19 mouse cellular contexts compared by ENCODE assay signal in the genomic region with DNA sequence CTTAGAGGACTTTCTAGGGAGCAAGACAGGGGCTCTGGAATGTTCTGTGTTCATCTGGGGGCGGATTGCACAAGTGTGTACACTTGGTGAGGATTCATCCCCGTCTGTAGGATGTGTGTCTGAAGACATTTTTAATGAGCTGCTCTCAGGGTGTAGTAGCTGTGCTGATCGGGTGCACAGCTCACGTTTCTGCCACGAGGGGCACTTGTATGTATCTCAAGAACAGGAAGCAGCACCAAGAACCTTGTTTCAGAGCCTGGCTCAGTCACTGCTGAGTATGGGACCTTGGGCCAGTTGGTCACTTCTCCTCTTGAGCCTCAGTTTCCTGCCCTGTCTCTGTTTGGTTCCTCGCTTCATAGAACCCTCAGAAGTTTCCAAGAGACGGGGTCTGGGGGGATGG. TPM values are rescaled to one million over a fixed set of nuclear protein-coding genes. Genes with fewer than 3 reads are reported as not detected.
DNase-seq lines count a peak whose midpoint lies in the region; ATAC-seq lines count a peak whose summit lies in the region.
"Had no signal": no experiment of that assay in that cellular context is flagged by ENCODE, and none has a peak within 500 bp of the region (broad histone marks: within the 10 kb centered on the region; RNA-seq: fewer than 3 reads in every experiment).

No protein-coding gene starts in this region.

- peaks cover 11% of the 10 kb centered on the region; the same call in 1 of the 2 replicates for H3K9me3 ChIP-seq in heart, embryonic 12.5 days (replicated peaks)
- no peaks in the 10 kb centered on the region; the same call in 1 of the 2 replicates for H3K9me3 ChIP-seq in lung, embryonic 15.5 days
- H3K9me3 ChIP-seq in lung, embryonic 16.5 days (ENCODE audit: control insufficient read depth, low read length) = 0 out of 2 replicates have a peak, but pooled peaks cover 3% of the 10 kb centered on the region
- peaks cover 6% of the 10 kb centered on the region; the same call in 1 of the 2 replicates for H3K9me3 ChIP-seq in midbrain, embryonic 15.5 days
- H3K9me3 ChIP-seq: hindbrain, embryonic 15.5 days; midbrain, embryonic 13.5 days had no signal

- H3K4me2 ChIP-seq in heart, embryonic 12.5 days = no peak overlapping the region
- H3K4me2 ChIP-seq in lung, embryonic 15.5 days = no peak overlapping the region
- H3K4me2 ChIP-seq in lung, embryonic 16.5 days (ENCODE audit: low read depth, low read length) = no peak overlapping the region
- no peak overlapping the region for H3K4me2 ChIP-seq in midbrain, embryonic 15.5 days
- H3K4me2 ChIP-seq: hindbrain, embryonic 15.5 days; midbrain, embryonic 13.5 days; neural tube, embryonic 12.5 days had no signal

- intact Hi-C loops in heart, postnatal 10 days (cut with DNase I) = loop anchor here (2.0 kb wide), 1 partner anchor 16 kb away; no protein-coding TSS in a partner anchor

- no peaks in the 10 kb centered on the region for H3K27me3 ChIP-seq in heart, embryonic 12.5 days (replicated peaks)
- no peaks in the 10 kb centered on the region for H3K27me3 ChIP-seq in lung, embryonic 15.5 days
- H3K27me3 ChIP-seq in lung, embryonic 16.5 days (ENCODE audit: control insufficient read depth, insufficient read depth, low read depth, low read length) = no peaks in the 10 kb centered on the region
- peaks cover 6% of the 10 kb centered on the region; the same call in 1 of the 2 replicates for H3K27me3 ChIP-seq in midbrain, embryonic 15.5 days (replicated peaks)
- H3K27me3 ChIP-seq: neural tube, embryonic 12.5 days had no signal

- no peak for ATAC-seq in heart, embryonic 12.5 days (ENCODE audit: insufficient number of reproducible peaks, low FRiP score)
- ATAC-seq in lung, embryonic 15.5 days (ENCODE audit: borderline replicate concordance, extremely low read depth, low FRiP score, low TSS enrichment) = no peak
- peak; percentile 26; the same call in 1 of the 2 replicates for ATAC-seq in lung, embryonic 16.5 days (ENCODE audit: low read depth)
- ATAC-seq in inflammation-experienced regulatory T-cells, adult 6 months = no peak
- no peak for ATAC-seq in midbrain, embryonic 15.5 days (replicated peaks)
- ATAC-seq: activated CD4-positive, CD25-positive, alpha-beta regulatory T cell, adult 4 months; forebrain, embryonic 14.5 days; midbrain, embryonic 13.5 days had no signal

- H3K4me1 ChIP-seq in heart, embryonic 12.5 days (replicated peaks) = peaks cover 54% of the 10 kb centered on the region
- H3K4me1 ChIP-seq in lung, embryonic 15.5 days = peaks cover 38% of the 10 kb centered on the region
- H3K4me1 ChIP-seq in lung, embryonic 16.5 days (replicated peaks; ENCODE audit: control insufficient read depth, insufficient read depth, low read length) = peaks cover 31% of the 10 kb centered on the region
- peaks cover 7% of the 10 kb centered on the region for H3K4me1 ChIP-seq in midbrain, embryonic 15.5 days

- no peak overlapping the region for H3K27ac ChIP-seq in heart, embryonic 12.5 days (ENCODE audit: poor library complexity, severe bottlenecking)
- H3K27ac ChIP-seq in lung, embryonic 15.5 days = peak overlapping the region; percentile 77
- H3K27ac ChIP-seq in lung, embryonic 16.5 days (ENCODE audit: low read length) = peak overlapping the region; percentile 83
- H3K27ac ChIP-seq in midbrain, embryonic 15.5 days = no peak overlapping the region
- H3K27ac ChIP-seq: hindbrain, embryonic 15.5 days; liver, embryonic 14.5 days; midbrain, embryonic 13.5 days; neural tube, embryonic 12.5 days had no signal

- WGBS in heart, embryonic 12.5 days = 65% methylated on average over 7 of the region's 7 CpGs
- 41% methylated on average over 7 of the region's 7 CpGs for WGBS in lung, embryonic 15.5 days
- WGBS in lung, embryonic 16.5 days = 49% methylated on average over 7 of the region's 7 CpGs
- 78% methylated on average over 7 of the region's 7 CpGs for WGBS in midbrain, embryonic 15.5 days

- no peaks in the 10 kb centered on the region for H3K36me3 ChIP-seq in heart, embryonic 12.5 days
- no peaks in the 10 kb centered on the region for H3K36me3 ChIP-seq in lung, embryonic 15.5 days
- no peaks in the 10 kb centered on the region for H3K36me3 ChIP-seq in lung, embryonic 16.5 days (ENCODE audit: control insufficient read depth, insufficient read depth, low read length)
- H3K36me3 ChIP-seq in midbrain, embryonic 15.5 days (replicated peaks) = no peaks in the 10 kb centered on the region
- H3K36me3 ChIP-seq: hindbrain, embryonic 15.5 days; midbrain, embryonic 13.5 days; neural tube, embryonic 12.5 days had no signal

- no peak for DNase-seq in heart, postnatal 10 days
- no peak for DNase-seq in lung, postnatal 25 days (ENCODE audit: low spot score)
- no peak for DNase-seq in gastrocnemius, adult 8-10 months (ENCODE audit: low spot score in 2 of 2)
- DNase-seq: cerebellum, adult 8-10 months; gastrocnemius, postnatal 10 days; kidney, postnatal 10 days; right cerebral cortex, postnatal 4 days; thymus, postnatal 25 days had no signal

- H3K9ac ChIP-seq in heart, embryonic 12.5 days = 0 out of 2 replicates have a peak overlapping the region, but pooled peaks have one; percentile 34
- H3K9ac ChIP-seq in lung, embryonic 15.5 days = no peak overlapping the region
- H3K9ac ChIP-seq in lung, embryonic 16.5 days (ENCODE audit: low read length) = peak overlapping the region; percentile 5
- no peak overlapping the region for H3K9ac ChIP-seq in midbrain, embryonic 15.5 days
- H3K9ac ChIP-seq: hindbrain, embryonic 15.5 days; liver, embryonic 14.5 days; midbrain, embryonic 13.5 days; neural tube, embryonic 12.5 days had no signal

- H3K4me3 ChIP-seq in heart, embryonic 12.5 days = no peak overlapping the region
- H3K4me3 ChIP-seq in lung, embryonic 15.5 days = no peak overlapping the region
- no peak overlapping the region for H3K4me3 ChIP-seq in lung, embryonic 16.5 days (ENCODE audit: low read length)
- H3K4me3 ChIP-seq in midbrain, embryonic 15.5 days = no peak overlapping the region
- H3K4me3 ChIP-seq: hindbrain, embryonic 15.5 days; midbrain, embryonic 13.5 days; neural tube, embryonic 12.5 days had no signal

RNA-seq across cellular contexts. Expression of gene Ptpn1, which starts 45.4 kb away (rescaled TPM):
- polyA plus RNA-seq in heart, embryonic 12.5 days (2016; fragmentation: Nextera tagmentation; extraction: Ambion mirVana) = 59.5 and 63.3 TPM in 2 replicates
- total RNA-seq in heart, postnatal 10 days (2021) = 10 to 100 TPM; 27.3 to 34.9 TPM
- 65.8 and 74.4 TPM in 2 replicates for polyA plus RNA-seq in lung, embryonic 15.5 days (2015; fragmentation: Nextera tagmentation; extraction: Ambion mirVana)
- 56.3 and 73.3 TPM in 2 replicates for polyA plus RNA-seq in lung, embryonic 16.5 days (2015; fragmentation: Nextera tagmentation; extraction: Ambion mirVana)
- polyA plus RNA-seq in inflammation-experienced regulatory T-cells, adult 6 months (2017; shearing (Covaris generic)) = 100 to 1,000 TPM; 121 to 180 (median 127) TPM
- 10 to 100 TPM; 10.6 to 16.5 (median 14.9) TPM for total RNA-seq in gastrocnemius, adult 8-10 months (2022)
- 73.6 and 74.5 TPM in 2 replicates for polyA plus RNA-seq in midbrain, embryonic 15.5 days (2015; fragmentation: Nextera tagmentation; extraction: Ambion mirVana)

Comparison
In these comparisons a context has a peak if more than half of its experiments do, and no peak if none do; other contexts are left out.
1. H3K9ac ChIP-seq: peak in heart, embryonic 12.5 days (single experiment) and lung, embryonic 16.5 days (single experiment); none in lung, embryonic 15.5 days (single experiment) and midbrain, embryonic 15.5 days (single experiment).
2. H3K27ac ChIP-seq: peak in lung, embryonic 15.5 days (single experiment) and lung, embryonic 16.5 days (single experiment); none in heart, embryonic 12.5 days (single experiment) and midbrain, embryonic 15.5 days (single experiment).